Mouse (Mus musculus) megakaryocyte-erythroid progenitor cell, adult 5 weeks (primary cell): ENCODE data around the gene Ccdc155. TPM values are rescaled to one million over a fixed set of nuclear protein-coding genes. Genes with fewer than 3 reads are reported as not detected.

Experiments used
- polyA plus RNA-seq: library from polyadenylated mRNA; stranded (reverse); fragments of >175 nt; gene quantifications from 2 replicates; pipeline ENCODE4 v1.2.3, GENCODE M21; 2012

Gene Ccdc155
- 0.56 and 1.3 TPM in 2 replicates for polyA plus RNA-seq

DNA sequence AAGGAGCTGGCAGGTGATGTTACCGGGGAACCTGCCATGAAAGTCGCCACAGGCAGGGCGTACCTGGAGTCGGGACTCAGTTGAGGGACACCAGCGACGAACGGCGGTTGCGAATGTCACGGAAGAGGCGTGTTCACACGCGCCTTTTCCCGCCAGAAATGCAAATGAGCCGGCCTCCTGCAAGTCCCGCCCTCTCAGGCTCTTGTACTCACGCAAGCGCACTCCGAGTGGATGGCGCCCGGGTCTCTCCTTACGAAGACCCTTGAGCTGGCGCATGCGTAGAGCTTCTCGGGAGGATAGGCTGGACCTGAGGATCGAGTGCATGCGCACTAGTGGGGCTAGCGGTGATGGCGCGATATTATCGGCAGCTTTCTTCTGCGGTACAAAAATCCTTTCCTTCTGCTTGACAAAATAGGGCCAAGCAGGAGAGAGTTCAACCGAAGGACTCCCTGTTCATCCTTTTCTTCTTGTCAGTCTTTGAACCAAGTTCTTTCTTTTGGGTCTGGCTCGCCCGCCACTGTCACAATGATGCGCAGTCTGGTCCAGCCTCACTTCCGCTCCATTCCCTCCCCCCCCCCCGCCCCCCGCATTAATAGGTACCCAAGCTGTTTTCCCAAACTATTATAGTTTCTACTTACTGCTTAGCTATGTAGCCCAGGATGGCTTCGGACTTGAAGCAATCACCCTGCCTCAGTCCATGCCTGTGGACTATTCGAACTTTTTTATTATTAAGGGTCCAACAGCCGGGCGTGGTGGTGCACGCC, at the start of gene Ccdc155:
Ccdc155 (minus strand) TSS at position 513 of the 764 bp plus-strand sequence.

DNA sequence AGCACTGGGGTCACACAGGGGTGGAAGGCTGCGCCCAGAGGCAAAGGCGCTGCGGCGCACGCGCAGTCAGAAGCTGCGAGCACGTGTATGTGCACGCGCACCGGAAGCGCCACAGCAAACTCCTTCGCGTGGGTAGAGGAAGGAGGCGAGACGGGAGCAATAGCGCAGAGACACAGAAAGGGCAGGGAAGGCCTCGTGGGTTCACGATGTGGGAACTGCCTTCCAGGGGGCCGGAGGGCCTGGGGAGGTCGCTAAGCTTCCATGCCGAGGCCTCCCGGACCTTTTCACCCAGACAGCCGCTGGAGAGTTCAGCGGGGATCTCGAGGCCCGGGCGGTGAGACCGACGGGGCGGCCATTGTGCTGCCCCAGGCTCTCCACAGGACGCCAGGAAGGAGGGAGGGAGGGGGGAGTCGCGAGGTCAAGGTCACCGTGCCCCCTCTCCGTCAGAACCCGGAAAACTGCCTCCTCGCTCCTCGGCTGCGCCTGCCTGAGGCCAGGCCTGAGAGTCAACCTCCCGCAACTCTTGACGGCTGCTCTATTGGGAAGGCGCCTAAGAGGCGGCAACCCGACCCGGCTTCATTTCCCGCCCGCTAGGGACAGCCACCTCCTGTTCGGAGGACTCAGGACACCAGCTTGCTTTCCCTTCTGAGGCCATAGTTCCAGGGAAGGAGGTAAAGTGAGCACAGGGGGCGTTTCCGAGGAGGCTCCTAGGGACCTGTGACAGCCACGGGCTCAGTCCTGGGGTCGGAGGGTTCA, 36.1 kb upstream of the Ccdc155 start, which contains the start of gene Slc6a16:
Slc6a16 (plus strand) TSS at position 453 of the 756 bp plus-strand sequence.

DNA sequence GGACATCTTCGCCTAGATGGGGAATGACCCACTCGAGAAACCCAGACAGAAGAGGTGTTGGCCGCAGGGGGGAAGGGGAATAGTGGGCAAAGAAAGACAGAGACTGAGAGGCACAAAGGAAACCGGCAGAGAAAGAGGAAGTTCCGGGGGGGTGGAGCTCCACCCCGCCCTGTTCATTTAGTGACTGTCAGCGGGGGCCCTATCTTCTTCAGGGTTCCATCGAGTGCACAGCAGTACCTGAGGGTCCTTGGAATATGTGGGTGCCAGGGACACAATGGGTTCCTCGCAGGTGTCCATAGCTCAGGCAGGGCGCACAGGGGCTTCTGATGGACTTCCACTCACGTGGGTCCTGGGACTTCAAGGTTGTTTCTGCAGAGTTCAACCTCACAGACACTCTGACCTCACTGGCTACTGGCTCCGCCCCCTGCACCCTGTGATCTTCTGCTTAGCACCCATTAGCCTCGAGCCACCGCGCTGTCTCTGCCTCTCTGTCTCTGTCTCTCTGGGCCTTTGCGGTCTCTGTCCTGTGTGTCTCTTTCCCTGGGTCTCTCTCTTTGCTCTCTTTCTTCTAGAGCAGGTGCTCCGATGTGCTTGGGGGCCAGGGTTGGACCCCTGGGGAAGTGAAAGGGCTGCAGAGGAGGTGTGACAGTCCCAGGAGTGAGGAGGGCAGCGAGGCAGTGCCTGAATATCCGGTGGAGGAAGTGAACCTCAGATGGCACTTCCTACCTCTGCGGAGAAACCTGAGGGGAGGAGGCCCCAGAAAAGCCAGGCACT, 34.2 kb upstream of the Ccdc155 start, which contains the start of gene Cd37:
Cd37 (minus strand) TSS at position 393 of the 774 bp plus-strand sequence.

DNA sequence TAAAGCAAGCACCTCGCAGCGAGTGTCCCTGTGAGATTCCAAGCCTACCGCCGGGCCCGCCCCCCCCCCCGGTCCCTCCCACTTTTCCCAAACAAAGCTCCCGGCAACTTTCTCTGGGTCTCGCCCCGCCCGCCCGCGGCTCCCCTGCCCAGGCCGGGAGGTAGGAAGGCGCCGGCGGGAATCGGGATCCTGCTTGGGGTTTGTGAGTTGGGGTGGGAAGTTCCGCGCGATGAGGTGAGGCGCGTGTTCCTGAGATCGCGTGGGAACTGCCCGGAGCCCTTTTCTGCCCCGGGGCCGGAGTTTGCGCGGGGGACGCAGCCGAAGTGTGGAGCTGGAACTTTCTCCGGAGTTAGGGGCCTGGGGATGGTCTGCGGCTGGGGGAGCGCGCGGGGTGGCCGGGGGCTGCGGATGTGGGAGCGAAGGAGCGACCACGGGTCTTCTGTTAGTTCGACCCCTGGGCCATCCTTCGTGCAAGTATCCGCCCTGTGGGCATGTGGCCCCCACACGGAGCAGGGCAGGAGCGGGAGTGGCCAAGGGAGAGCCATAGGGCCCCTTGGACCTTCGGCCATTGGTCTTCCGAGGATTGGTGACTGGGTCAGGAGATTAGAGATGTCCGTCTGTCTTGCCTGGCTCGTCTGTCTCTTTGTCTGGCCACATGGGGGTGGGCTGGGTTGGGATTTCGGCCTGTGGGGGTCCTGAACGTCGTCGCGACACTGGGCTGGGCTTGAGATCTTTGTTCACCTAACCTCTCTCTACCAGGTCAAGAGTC, 11.2 kb upstream of the Ccdc155 start, which contains the start of gene Tead2:
Tead2 (plus strand) TSS at position 81 of the 769 bp plus-strand sequence.

DNA sequence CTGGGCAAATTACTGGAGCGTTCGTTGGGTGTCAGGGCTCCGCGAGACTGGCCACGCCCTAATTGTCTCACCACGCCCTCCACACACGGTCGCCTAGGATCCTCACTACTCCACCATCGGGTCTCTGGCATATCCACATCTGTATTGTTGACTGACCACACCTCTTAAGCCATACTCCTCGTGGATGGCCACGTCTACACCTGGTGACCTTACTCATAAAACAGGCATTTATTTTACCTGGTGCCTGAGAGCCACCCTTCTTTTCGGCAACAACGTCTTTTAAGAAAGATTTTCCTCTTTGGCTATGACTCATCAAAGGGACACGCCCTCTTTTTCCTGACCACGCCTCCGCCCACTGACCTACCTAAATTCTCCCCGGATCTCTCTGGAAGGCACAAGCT, 7.2 kb upstream of the Ccdc155 start, which contains the start of gene Dkkl1:
Dkkl1 (minus strand) TSS at position 297 of the 401 bp plus-strand sequence.

DNA sequence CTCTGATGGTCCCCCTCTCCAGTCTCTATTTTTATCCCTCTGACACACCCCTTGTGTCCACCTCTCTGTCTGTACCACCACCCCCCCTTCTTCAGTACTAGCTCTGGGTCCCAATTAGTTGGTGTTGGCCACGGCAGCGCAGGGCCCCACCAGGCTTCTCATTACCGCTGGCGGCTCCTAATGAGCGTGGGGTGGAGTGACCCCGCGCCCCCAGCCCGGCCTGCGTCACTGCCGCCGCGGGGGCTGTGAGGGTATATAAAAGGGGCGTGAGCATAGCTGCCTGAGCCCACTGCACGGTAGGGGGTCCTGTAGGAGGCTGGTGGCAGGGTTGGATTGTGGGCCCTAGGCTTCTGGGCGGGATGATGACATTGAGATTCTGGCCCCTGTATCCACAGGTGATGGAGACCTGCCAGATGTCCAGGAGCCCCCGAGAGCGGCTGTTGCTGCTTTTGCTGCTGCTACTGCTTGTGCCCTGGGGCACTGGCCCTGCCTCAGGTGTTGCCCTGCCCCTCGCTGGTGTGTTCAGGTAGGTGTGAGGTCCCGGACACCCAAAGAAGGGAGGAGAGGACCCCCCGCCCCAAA, 23.7 kb downstream of the Ccdc155 start, which contains the start of gene Pth2:
Pth2 (plus strand) TSS at position 100 of the 582 bp plus-strand sequence.

DNA sequence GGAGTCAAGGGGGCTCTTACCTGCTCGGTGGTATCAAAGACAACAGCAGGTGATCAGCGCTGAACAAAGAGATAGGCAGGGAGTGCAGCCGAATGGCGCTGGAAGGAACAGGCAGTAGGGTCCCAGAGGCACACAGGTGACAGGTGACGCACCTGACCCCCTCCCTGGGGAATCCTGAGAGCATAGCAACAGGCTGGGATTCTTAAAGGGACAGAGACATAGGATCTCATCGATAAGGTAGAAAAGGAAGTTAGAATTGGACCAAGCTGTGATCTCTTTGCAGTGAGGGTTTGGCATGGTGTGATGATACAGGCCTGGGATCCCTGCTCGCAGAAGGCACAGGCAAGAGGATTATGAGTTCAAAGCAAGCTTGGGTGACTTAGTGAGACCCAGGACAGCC, 25.2 kb downstream of the Ccdc155 start, which contains the start of gene Gfy:
Gfy (minus strand) TSS at position 101 of the 400 bp plus-strand sequence.

DNA sequence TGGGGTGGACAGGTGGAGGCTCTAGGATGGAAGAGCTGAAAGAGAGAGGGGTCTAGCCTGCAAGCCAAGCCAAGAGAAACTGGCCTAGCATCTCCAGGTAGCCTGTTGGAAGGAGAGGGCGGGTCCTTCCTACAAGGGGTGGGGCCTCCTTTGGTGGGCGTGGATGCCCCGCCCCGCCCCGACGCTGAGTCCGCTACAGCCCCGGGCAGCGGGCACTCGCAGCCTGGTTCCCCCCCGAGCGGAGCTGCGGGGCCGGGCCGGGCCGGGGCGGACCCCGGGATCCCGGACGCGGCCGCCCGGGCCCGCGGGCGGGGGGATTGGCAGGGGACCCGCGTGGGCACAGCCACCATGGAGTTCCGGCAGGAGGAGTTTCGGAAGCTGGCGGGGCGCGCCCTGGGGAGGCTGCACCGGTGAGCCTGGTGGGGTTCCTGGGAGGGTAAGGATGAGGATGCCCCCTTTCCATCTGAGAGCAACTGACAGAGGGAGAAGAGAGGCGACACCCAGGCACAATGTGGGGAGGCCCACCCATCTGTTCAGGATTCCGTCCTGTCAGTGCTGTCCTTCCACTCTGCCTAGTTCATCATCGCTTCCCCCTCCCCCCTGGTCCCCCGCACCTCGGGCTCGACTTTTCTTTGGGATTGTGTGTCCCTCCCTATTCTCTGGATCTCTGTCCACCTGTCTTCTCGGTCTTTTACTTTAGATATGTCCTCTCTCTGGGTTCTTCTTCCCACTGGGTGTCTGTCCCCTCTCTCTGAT, 40.8 kb downstream of the Ccdc155 start, which contains the start of gene Slc17a7:
Slc17a7 (plus strand) TSS at position 215 of the 756 bp plus-strand sequence.

DNA sequence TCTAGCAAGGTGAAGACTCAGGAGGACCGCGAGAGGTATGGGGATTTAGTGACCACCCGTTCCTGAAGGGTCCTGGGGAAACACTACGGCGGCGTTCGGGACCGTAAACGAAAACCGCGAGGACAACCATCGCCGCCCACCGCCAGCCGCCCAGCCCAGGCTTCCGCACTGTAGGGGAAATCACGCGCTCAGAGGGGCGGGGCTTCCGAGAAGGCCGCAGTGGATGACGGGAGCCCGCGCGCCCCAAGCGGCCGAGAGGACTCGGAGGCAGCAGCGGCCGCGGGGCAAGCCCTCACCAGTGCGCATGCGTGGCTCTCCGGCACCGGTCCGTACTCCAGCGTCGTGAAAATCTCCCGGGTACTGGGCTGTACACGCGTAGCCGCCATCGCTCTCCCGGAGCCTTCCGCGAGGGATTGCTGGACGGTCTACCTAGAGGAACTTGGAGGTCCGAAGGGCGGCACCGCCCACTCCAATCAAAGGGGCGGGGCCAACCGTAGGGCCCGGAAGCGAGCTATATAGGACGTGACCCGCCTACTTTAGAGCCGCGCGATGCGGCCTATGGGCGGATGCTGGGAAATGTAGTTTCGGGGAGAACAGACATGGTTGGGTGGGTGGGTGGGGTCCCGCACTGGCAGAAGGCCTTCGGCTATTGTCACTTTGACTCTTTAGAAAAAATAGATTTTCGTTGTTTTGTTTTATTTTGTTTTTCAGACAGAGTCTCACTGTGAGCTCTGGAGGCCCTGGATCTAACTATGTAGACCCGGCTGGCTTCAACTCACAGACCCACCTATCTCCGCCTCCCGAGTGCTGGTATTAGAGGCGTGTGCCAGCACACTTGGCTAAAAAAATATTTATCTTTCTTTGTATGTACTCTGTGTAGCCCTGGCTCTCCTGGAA, 50.3 kb downstream of the Ccdc155 start, which contains the start of the genes Pih1d1 and Aldh16a1:
Pih1d1 (plus strand) TSS at position 208 of the 897 bp plus-strand sequence.
Aldh16a1 (minus strand) TSS at position 489 of the 897 bp plus-strand sequence.

DNA sequence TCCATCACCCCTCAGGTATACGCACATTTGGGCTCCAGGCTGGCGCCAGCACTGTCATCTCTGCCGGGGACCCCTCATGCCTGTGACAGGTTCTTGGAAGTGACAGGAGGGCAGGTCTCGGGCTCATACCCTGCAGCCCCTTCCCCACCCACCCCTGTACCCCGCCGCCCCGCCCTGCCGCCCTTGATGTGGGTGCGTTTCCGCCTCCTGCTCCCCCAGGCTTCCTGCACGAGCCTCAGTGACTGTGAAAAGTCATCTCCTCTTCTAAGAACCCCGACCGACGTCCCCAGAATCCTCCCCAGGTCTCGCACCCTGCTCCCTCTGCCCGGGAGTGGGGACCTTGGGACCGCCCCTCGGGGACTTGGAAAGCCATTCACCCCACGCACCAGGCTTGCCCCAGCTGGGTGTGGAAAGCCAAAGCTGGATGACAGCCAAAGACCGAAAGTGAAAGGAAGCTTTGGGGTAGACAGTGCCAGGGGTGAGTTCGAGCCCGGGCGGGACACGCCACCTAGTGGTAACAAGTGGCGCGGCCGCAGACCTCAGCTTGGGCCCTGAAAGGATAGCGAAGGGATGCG, 68.6 kb downstream of the Ccdc155 start, which contains the start of the genes Gm45713 and Flt3l:
Gm45713 (minus strand) TSS at position 239 of the 575 bp plus-strand sequence.
Flt3l (minus strand) TSS at position 440 of the 575 bp plus-strand sequence.

Other genes with a start within 250 kb of the Ccdc155 start
- gene Cpt1c, start 230.0 kb downstream of the Ccdc155 start, polyA plus RNA-seq, result 1.3 and 2.1 TPM in 2 replicates
- 133 and 160 TPM in 2 replicates for gene Prmt1, start 218.3 kb downstream of the Ccdc155 start, polyA plus RNA-seq
- gene Irf3, start 207.2 kb downstream of the Ccdc155 start, polyA plus RNA-seq, result 112 and 119 TPM in 2 replicates
- 131 and 163 TPM in 2 replicates for gene Bcl2l12, start 206.2 kb downstream of the Ccdc155 start, polyA plus RNA-seq
- gene Scaf1, start 188.5 kb downstream of the Ccdc155 start, polyA plus RNA-seq, result 185 and 198 TPM in 2 replicates
- gene Rras, start 186.9 kb downstream of the Ccdc155 start, polyA plus RNA-seq, result 4.0 TPM in 2 replicates
- gene Prr12, start 152.0 kb downstream of the Ccdc155 start, polyA plus RNA-seq, result 95.4 and 117 TPM in 2 replicates
- 144 and 165 TPM in 2 replicates for gene Nosip, start 142.5 kb downstream of the Ccdc155 start, polyA plus RNA-seq
- gene Prrg2, start 142.2 kb downstream of the Ccdc155 start, polyA plus RNA-seq, result 38.8 and 40.5 TPM in 2 replicates
- 36.5 and 65.0 TPM in 2 replicates for gene Rcn3, start 112.7 kb downstream of the Ccdc155 start, polyA plus RNA-seq
- gene Fcgrt, start 101.0 kb downstream of the Ccdc155 start, polyA plus RNA-seq, result 7.5 and 10.0 TPM in 2 replicates
- 210 and 224 TPM in 2 replicates for gene Rps11, start 80.5 kb downstream of the Ccdc155 start, polyA plus RNA-seq
- gene Rpl13a, start 76.1 kb downstream of the Ccdc155 start, polyA plus RNA-seq, result 4,327 and 5,290 TPM in 2 replicates
- gene Gm45713, start 68.7 kb downstream of the Ccdc155 start, polyA plus RNA-seq, result 0.12 and 0.16 TPM in 2 replicates
- 15.4 and 21.4 TPM in 2 replicates for gene Flt3l, start 68.5 kb downstream of the Ccdc155 start, polyA plus RNA-seq
- gene Pih1d1, start 50.6 kb downstream of the Ccdc155 start, polyA plus RNA-seq, result 67.8 and 81.0 TPM in 2 replicates
- 162 and 165 TPM in 2 replicates for gene Aldh16a1, start 50.3 kb downstream of the Ccdc155 start, polyA plus RNA-seq
- gene Slc17a7, start 40.9 kb downstream of the Ccdc155 start, polyA plus RNA-seq, result 0.11 and 0.15 TPM in 2 replicates
- gene Gfy, start 25.3 kb downstream of the Ccdc155 start, polyA plus RNA-seq, result 0.16 and 0.29 TPM in 2 replicates
- not detected in 2 replicates for gene Pth2, start 23.9 kb downstream of the Ccdc155 start, polyA plus RNA-seq
- 14.7 and 21.4 TPM in 2 replicates for gene Dkkl1, start 7.3 kb upstream of the Ccdc155 start, polyA plus RNA-seq
- 0.82 and 2.2 TPM in 2 replicates for gene Tead2, start 10.9 kb upstream of the Ccdc155 start, polyA plus RNA-seq
- gene Cd37, start 34.2 kb upstream of the Ccdc155 start, polyA plus RNA-seq, result 173 and 185 TPM in 2 replicates
- gene Slc6a16, start 36.2 kb upstream of the Ccdc155 start, polyA plus RNA-seq, result not detected in 2 replicates
- 0.09 TPM in 1 of 2 replicates, not detected in the other for gene Slc6a21, start 72.6 kb upstream of the Ccdc155 start, polyA plus RNA-seq
- gene Trpm4, start 128.9 kb upstream of the Ccdc155 start, polyA plus RNA-seq, result 3.3 and 5.4 TPM in 2 replicates
- gene Hrc, start 130.4 kb upstream of the Ccdc155 start, polyA plus RNA-seq, result not detected in 2 replicates
- gene Ppfia3, start 162.1 kb upstream of the Ccdc155 start, polyA plus RNA-seq, result 0.56 TPM in 2 replicates
- 2.3 and 2.6 TPM in 2 replicates for gene Lin7b, start 165.7 kb upstream of the Ccdc155 start, polyA plus RNA-seq
- 920 and 1,244 TPM in 2 replicates for gene Snrnp70, start 190.8 kb upstream of the Ccdc155 start, polyA plus RNA-seq
- gene Kcna7, start 200.8 kb upstream of the Ccdc155 start, polyA plus RNA-seq, result 0.04 and 0.28 TPM in 2 replicates
- 0.04 TPM in 1 of 2 replicates, not detected in the other for gene Ntf5, start 208.8 kb upstream of the Ccdc155 start, polyA plus RNA-seq
- 0.11 TPM in 1 of 2 replicates, not detected in the other for gene Lhb, start 215.9 kb upstream of the Ccdc155 start, polyA plus RNA-seq
- 28.3 and 36.5 TPM in 2 replicates for gene Gys1, start 230.0 kb upstream of the Ccdc155 start, polyA plus RNA-seq
- gene Ruvbl2, start 233.2 kb upstream of the Ccdc155 start, polyA plus RNA-seq, result 407 and 425 TPM in 2 replicates